Mouse (Mus musculus) cortical plate, adult 2 months (tissue): ENCODE results near the gene Prph.

Source experiments
- CTCF ChIP-seq: fragments of 200-500 bp; IDR thresholded peaks from 2 replicates; pipeline ENCODE4 v1.5.1; 2011; ENCODE audit warnings: mild to moderate bottlenecking, control low read depth, low read length; ENCODE audit not compliant: insufficient read depth; ENCODE audit errors: extremely low read depth
- POLR2A ChIP-seq: fragments of 200-500 bp; IDR thresholded peaks from 2 replicates; pipeline ENCODE4 v1.6.1; 2011; ENCODE audit warnings: mild to moderate bottlenecking, low read length, control low read depth; ENCODE audit not compliant: insufficient read depth; ENCODE audit errors: extremely low read depth

DNA sequence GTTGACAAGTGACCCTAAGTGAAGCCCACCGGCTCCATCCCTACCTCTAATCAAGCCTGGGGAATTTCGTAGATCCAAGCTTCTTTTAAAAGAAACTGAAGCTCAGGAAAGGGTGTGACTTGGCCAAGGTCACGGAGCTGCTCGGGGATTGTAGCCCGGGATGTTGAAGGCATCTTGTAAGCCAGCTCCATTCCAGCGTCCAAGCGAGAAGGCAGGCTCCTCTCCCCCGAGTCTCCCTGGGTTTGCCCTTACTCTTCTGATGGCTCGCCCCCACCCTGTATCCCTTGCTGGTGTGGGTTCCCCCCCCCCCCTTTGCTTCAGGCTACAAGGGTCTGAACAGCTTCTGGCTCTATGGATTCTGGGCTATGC lies 43.5 kb downstream of the Prph start:
- TF ChIP-seq CTCF = no peak
- no peak for TF ChIP-seq POLR2A
